Mouse (Mus musculus) olfactory bulb, adult 2 months (tissue): Measurements from ENCODE around the gene Padi4.

Experiments used
- CTCF ChIP-seq: fragments of 200-500 bp; IDR thresholded peaks from 2 replicates; pipeline ENCODE4 v1.5.1; 2012; ENCODE audit warnings: low read depth, mild to moderate bottlenecking, low read length, moderate library complexity; ENCODE audit not compliant: insufficient read depth
- POLR2A ChIP-seq: fragments of 200-500 bp; IDR thresholded peaks from 2 replicates; pipeline ENCODE4 v1.6.1; 2012; ENCODE audit warnings: mild to moderate bottlenecking, low read depth, low read length, moderate library complexity; ENCODE audit not compliant: insufficient read depth

DNA sequence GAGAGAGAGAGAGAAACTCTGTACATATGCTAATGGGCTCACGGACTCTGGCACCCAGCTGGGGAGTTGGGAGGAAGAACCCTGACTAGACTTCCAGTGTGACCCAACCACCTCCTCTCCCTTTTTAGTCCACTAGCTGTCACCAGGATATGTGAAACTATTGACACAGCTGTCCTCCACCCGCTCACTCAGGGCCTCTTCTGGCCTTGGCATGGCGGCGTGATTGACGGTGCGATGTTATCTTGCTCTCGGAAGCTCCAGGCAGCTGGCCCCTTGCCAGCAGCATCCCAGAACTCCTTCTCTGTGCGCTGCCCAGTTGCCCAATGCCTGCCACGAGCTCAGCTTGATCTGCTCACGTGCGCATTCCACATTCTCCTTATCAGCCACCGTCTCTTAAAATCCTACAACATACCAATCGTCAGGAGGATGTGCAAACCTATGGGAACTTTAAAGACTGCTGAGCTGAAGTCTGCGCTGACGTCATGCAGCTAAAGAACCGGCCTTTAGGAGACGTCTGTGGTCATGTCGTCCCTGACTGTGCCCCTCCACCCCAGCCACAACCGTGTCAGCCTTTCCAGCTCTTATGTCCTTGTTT is 5.9 kb upstream of the Padi4 start:
- TF ChIP-seq POLR2A = no peak
- no peak for TF ChIP-seq CTCF
